Mouse (Mus musculus): ENCODE data around the gene Gins1. TPM values are rescaled to one million over a fixed set of nuclear protein-coding genes. Genes with fewer than 3 reads are reported as not detected.
"Not testable (repeated sequence)": the region's sequence is repeated elsewhere in the genome, so short reads cannot be mapped to it uniquely, and the experiment has no call there.

The Gins1 gene
- polyA plus RNA-seq, 1 experiment from 2014 or later, result 14.8 TPM

DNA sequence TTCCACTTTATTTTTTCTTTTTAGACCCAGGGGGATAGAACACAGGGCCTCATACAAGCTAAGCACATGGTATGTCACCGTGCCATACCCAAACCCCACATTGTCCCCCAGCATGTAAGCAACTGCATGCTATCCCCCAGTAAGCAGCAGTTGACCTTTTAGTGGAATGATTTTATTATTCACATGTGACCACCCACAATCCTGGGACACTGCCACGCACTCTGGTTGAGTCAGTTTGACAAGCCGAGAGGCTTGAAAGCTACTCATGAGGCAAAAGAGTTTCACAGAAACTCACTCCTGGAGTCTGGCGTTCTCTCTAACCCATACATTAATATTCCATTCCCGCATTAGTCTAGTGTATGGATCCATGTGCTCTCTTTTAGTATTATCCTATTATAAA lies 42.1 kb downstream of the Gins1 start:
- not testable (repeated sequence) for H3K9me3 ChIP-seq; H3K4me2 ChIP-seq; H3K27me3 ChIP-seq; H3K9ac ChIP-seq; H3K4me3 ChIP-seq; H3K4me1 ChIP-seq (replicated peaks); ATAC-seq (ENCODE audit: low FRiP score, low read depth); H3K36me3 ChIP-seq; H3K27ac ChIP-seq (replicated peaks)
- 90% methylated on average over 5 of the region's 5 CpGs for WGBS

DNA sequence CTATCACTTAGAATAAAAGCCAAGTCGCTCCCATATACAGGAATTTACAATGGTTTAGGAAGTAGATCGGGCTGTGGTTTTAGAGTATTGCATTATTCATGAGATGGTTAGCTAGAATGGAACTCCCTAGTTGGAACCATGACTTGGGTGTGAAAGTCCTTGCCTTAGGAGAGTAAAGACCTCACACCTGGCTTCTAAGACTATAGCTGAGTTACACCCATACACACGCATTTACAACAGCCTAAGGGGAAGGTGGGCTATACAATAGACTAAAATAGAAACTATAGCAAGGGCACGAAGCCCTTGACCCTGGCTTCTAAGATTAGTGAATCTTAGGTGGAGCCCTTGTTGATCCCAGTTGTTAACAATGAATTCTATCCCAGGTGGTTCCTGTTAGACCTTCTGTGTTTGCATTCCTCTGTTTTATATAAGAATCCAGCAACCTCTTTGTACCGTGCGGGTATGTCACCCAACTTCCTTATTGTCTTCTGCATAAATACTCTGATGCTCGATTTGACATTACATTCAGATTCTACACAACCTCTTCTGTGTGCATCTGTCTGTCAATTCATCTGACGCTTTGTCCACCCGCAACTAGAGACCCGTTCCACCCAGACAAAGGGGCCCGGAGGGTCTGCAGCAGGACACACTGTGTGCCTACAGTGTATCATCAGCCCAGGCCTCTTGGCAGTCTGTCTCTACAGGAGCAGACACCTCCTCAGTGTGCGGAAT lies 42.8 kb downstream of the Gins1 start:
- not testable (repeated sequence) for H3K36me3 ChIP-seq; ATAC-seq (ENCODE audit: low FRiP score, low read depth); H3K4me2 ChIP-seq; H3K9me3 ChIP-seq; H3K27me3 ChIP-seq; H3K27ac ChIP-seq (replicated peaks); H3K4me1 ChIP-seq (replicated peaks); H3K9ac ChIP-seq; H3K4me3 ChIP-seq
- WGBS, result 92% methylated on average over 12 of the region's 12 CpGs

DNA sequence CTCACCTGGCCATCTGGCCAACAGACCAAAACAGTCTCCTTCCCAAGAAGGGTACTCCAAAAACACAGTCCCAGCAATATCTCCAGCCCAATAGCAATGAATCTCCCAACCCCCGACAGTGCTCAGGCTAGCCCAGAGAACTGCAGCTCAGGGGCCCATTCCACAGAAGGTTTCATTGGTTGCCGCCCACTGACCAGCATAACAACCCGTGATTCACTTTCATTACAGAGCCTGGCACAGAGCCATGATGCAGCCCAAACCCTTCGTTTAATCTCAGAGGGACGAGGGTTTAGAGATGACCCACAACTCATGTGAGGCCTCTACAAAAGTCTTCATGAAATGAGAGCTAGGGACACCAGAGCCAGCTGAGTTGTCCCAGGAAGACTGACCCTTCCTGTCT lies 43.6 kb downstream of the Gins1 start:
- no peaks in the 10 kb centered on the region for H3K27me3 ChIP-seq
- 87% methylated on average over 5 of the region's 5 CpGs for WGBS
- no peaks in the 10 kb centered on the region for H3K4me1 ChIP-seq (replicated peaks)
- no peak overlapping the region for H3K9ac ChIP-seq
- no peak overlapping the region for H3K27ac ChIP-seq (replicated peaks)
- no peaks in the 10 kb centered on the region for H3K9me3 ChIP-seq
- no peak overlapping the region for H3K4me2 ChIP-seq
- no peak for ATAC-seq (ENCODE audit: low FRiP score, low read depth)
- H3K36me3 ChIP-seq, result no peaks in the 10 kb centered on the region
- H3K4me3 ChIP-seq, result no peak overlapping the region

- ATAC-seq (ENCODE audit: low FRiP score, low read depth), result no peak
- Histone ChIP-seq H3K27ac (replicated peaks) (no peak overlapping the region), H3K27me3 (no peaks in the 10 kb centered on the region), H3K4me1 (replicated peaks) (no peaks in the 10 kb centered on the region), H3K4me3 (no peak overlapping the region), H3K9ac (no peak overlapping the region), H3K4me2 (no peak overlapping the region), H3K9me3 (no peaks in the 10 kb centered on the region), H3K36me3 (no peaks in the 10 kb centered on the region)
- 92% methylated on average over 3 of the region's 3 CpGs for WGBS
These were observed 44.5 kb downstream of the Gins1 start for GRCm38 (mm10) chr2:150949652-150950051.

DNA sequence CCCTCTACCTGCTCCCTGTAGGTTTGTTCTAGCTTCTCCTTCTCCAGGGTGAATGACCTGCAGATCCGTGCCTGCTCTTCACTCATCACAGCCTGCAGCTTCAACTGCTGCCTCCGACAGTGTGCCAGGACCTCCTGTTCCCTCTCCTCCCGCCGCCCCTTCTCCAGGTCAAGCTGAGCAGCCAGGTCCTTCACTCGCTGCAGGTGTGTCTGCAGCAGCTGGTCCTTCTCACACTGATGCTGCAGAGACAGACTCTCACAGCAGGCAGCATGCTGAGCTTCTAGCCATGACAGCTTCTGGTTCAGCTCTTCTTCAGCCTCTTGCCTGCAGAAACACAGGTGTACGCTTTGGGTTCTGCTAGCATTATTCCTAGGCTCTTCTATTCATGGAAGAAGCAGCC lies 44.9 kb downstream of the Gins1 start:
- no peaks in the 10 kb centered on the region for H3K27me3 ChIP-seq
- H3K9me3 ChIP-seq, result no peaks in the 10 kb centered on the region
- ATAC-seq (ENCODE audit: low FRiP score, low read depth), result no peak
- H3K4me3 ChIP-seq, result no peak overlapping the region
- H3K9ac ChIP-seq, result no peak overlapping the region
- H3K4me1 ChIP-seq (replicated peaks), result no peaks in the 10 kb centered on the region
- H3K27ac ChIP-seq (replicated peaks), result no peak overlapping the region
- H3K4me2 ChIP-seq, result no peak overlapping the region
- no peaks in the 10 kb centered on the region for H3K36me3 ChIP-seq
- WGBS, result 91% methylated on average over 6 of the region's 6 CpGs

GRCm38 (mm10) chr2:150951201-150951600 lies 46.0 kb downstream of the Gins1 start:
- no peaks in the 10 kb centered on the region for H3K9me3 ChIP-seq
- no peak overlapping the region for H3K4me3 ChIP-seq
- ATAC-seq (ENCODE audit: low FRiP score, low read depth), result no peak
- no peaks in the 10 kb centered on the region for H3K27me3 ChIP-seq
- no peak overlapping the region for H3K4me2 ChIP-seq
- no peaks in the 10 kb centered on the region for H3K36me3 ChIP-seq
- no peak overlapping the region for H3K9ac ChIP-seq
- 87% methylated on average over 2 of the region's 2 CpGs for WGBS
- no peak overlapping the region for H3K27ac ChIP-seq (replicated peaks)
- no peaks in the 10 kb centered on the region for H3K4me1 ChIP-seq (replicated peaks)

- no peak overlapping the region for H3K4me3 ChIP-seq
- 74% methylated on average over 1 of the region's 1 CpGs for WGBS
- H3K27me3 ChIP-seq, result no peaks in the 10 kb centered on the region
- H3K9ac ChIP-seq, result no peak overlapping the region
- no peak for ATAC-seq (ENCODE audit: low FRiP score, low read depth)
- no peaks in the 10 kb centered on the region for H3K4me1 ChIP-seq (replicated peaks)
- no peaks in the 10 kb centered on the region; the same call in 1 of the 2 replicates for H3K36me3 ChIP-seq
- no peaks in the 10 kb centered on the region for H3K9me3 ChIP-seq
- H3K4me2 ChIP-seq, result no peak overlapping the region
- H3K27ac ChIP-seq (replicated peaks), result no peak overlapping the region
These were observed 50.7 kb downstream of the Gins1 start for GRCm38 (mm10) chr2:150955859-150956258.

GRCm38 (mm10) chr2:150959521-150959920 lies 54.3 kb downstream of the Gins1 start:
- H3K27ac ChIP-seq (replicated peaks), result no peak overlapping the region
- no peak overlapping the region for H3K9ac ChIP-seq
- no peaks in the 10 kb centered on the region for H3K27me3 ChIP-seq
- no peaks in the 10 kb centered on the region; the same call in 1 of the 2 replicates for H3K36me3 ChIP-seq
- 91% methylated on average over 10 of the region's 10 CpGs for WGBS
- H3K9me3 ChIP-seq, result no peaks in the 10 kb centered on the region
- no peak overlapping the region for H3K4me2 ChIP-seq
- H3K4me1 ChIP-seq (replicated peaks), result no peaks in the 10 kb centered on the region
- H3K4me3 ChIP-seq, result no peak overlapping the region
- no peak for ATAC-seq (ENCODE audit: low FRiP score, low read depth)

- H3K4me2 ChIP-seq, result no peak overlapping the region
- H3K4me1 ChIP-seq (replicated peaks), result no peaks in the 10 kb centered on the region
- H3K27ac ChIP-seq (replicated peaks), result no peak overlapping the region
- no peaks in the 10 kb centered on the region; the same call in 1 of the 2 replicates for H3K36me3 ChIP-seq
- WGBS, result 96% methylated on average over 3 of the region's 3 CpGs
- H3K9ac ChIP-seq, result no peak overlapping the region
- H3K9me3 ChIP-seq, result no peaks in the 10 kb centered on the region
- no peak for ATAC-seq (ENCODE audit: low FRiP score, low read depth)
- H3K4me3 ChIP-seq, result no peak overlapping the region
- no peaks in the 10 kb centered on the region for H3K27me3 ChIP-seq
These were observed 58.0 kb downstream of the Gins1 start for GRCm38 (mm10) chr2:150963246-150963645.

DNA sequence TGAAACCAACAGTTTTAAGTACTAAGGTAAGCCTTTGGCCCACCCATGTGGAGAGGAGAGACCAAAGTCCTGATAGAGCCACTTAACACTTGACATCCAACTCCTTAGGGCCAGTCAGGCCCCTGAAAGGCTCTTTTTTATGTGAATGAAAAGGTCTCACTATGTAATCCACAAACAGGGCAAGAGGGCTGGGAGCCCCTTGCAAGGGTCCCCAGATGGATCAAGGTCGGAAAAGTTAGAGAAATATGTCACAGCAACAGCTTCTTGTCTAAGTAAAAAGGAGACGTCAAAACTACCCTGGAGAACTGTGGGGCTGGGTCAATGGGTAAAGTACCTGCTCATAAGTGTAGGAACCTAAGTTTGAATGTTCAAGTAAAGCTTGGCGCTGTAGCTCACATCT lies 59.4 kb downstream of the Gins1 start:
- Histone ChIP-seq H3K27ac (replicated peaks) (no peak overlapping the region), H3K4me2 (no peak overlapping the region), H3K9me3 (no peaks in the 10 kb centered on the region), H3K36me3 (no peaks in the 10 kb centered on the region), H3K27me3 (no peaks in the 10 kb centered on the region), H3K4me3 (no peak overlapping the region), H3K4me1 (replicated peaks) (no peaks in the 10 kb centered on the region), H3K9ac (no peak overlapping the region)
- WGBS, result 89% methylated on average over 3 of the region's 3 CpGs
- no peak for ATAC-seq (ENCODE audit: low FRiP score, low read depth)

DNA sequence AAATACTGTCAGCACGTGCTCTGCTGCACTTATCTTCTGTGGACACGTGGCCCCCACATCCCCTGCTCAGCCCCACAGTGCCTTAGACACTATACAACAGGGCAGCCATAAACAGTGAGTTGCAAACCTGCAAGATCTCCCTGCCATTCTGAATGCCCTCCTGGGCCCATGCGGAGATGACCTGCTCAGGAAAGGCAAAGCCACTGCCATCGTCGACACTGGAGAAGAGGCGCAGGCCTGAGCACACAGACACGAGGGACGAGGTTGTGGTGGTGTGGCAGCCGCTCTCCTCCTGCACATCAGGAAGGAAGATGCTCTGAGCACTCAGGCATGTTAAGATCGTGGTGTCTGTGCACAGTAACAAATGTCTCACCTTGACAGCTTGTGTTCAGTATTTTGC lies 60.8 kb downstream of the Gins1 start:
- no peak overlapping the region for H3K27ac ChIP-seq (replicated peaks)
- H3K9ac ChIP-seq, result no peak overlapping the region
- WGBS, result 94% methylated on average over 10 of the region's 10 CpGs
- no peak overlapping the region for H3K4me3 ChIP-seq
- no peaks in the 10 kb centered on the region for H3K9me3 ChIP-seq
- H3K36me3 ChIP-seq, result no peaks in the 10 kb centered on the region
- no peaks in the 10 kb centered on the region for H3K27me3 ChIP-seq
- H3K4me2 ChIP-seq, result no peak overlapping the region
- no peak for ATAC-seq (ENCODE audit: low FRiP score, low read depth)
- H3K4me1 ChIP-seq (replicated peaks), result no peaks in the 10 kb centered on the region

- Histone ChIP-seq H3K4me2 (no peak overlapping the region), H3K9me3 (no peaks in the 10 kb centered on the region), H3K27ac (replicated peaks) (no peak overlapping the region), H3K4me1 (replicated peaks) (no peaks in the 10 kb centered on the region), H3K4me3 (no peak overlapping the region), H3K9ac (no peak overlapping the region), H3K27me3 (no peaks in the 10 kb centered on the region), H3K36me3 (no peaks in the 10 kb centered on the region)
- 92% methylated on average over 2 of the region's 2 CpGs for whole genome bisulfite sequencing
- no peak for ATAC-seq (ENCODE audit: low FRiP score, low read depth)
These were observed 62.3 kb downstream of the Gins1 start for GRCm38 (mm10) chr2:150967491-150967890.

DNA sequence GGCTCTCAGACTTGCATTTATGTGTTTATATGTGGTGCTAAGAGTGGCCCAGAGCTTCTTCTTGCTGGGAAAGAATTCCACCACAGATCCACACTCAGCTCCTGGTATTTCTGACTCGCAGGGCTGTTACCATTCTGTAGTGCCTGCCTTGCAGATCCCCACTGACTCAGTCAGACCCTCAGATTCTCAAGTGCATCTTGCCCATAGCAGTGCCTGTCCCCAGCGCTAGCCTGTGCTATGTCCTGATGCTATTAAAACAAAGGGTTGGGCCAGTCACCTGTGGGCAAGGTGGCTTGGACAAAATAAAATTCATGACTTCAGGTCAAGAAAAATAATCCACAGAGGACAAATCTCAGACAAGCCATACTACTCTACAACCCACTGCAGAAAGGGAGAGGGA lies 64.0 kb downstream of the Gins1 start:
- no peaks in the 10 kb centered on the region for H3K27me3 ChIP-seq
- no peaks in the 10 kb centered on the region for H3K4me1 ChIP-seq (replicated peaks)
- H3K4me3 ChIP-seq, result no peak overlapping the region
- whole genome bisulfite sequencing, result 100% methylated on average over 2 of the region's 2 CpGs
- no peak overlapping the region for H3K9ac ChIP-seq
- no peaks in the 10 kb centered on the region for H3K9me3 ChIP-seq
- no peak overlapping the region for H3K4me2 ChIP-seq
- ATAC-seq (ENCODE audit: low FRiP score, low read depth), result no peak
- H3K27ac ChIP-seq (replicated peaks), result no peak overlapping the region
- H3K36me3 ChIP-seq, result 0 out of 2 replicates have a peak, but pooled peaks cover 5% of the 10 kb centered on the region
